Mouse (Mus musculus) layer of hippocampus, postnatal 25 days (tissue): ENCODE results near the gene Rgl2. TPM values are rescaled to one million over a fixed set of nuclear protein-coding genes. Genes with fewer than 3 reads are reported as not detected.
A peak's percentile ranks its signal among the peaks of the same experiment; 100 is the strongest.
"Not testable (repeated sequence)": the region's sequence is repeated elsewhere in the genome, so short reads cannot be mapped to it uniquely, and the experiment has no call there.

Experiments used
- DNase-seq, 2 experiments: peaks; one replicate each; pipeline ENCODE4 v3.0.0; 2022; ENCODE audit warnings: mixed read lengths in 2 of 2, low spot score in 1 of 2; ENCODE audit errors: extremely low spot score in 1 of 2
- total RNA-seq, 2 experiments: library from RNA; stranded (reverse); gene quantifications; 2 replicates each; pipeline ENCODE4 v1.2.3; 2021

The Rgl2 gene
- total RNA-seq, 2 experiments from 2014 or later, result 53.4 to 72.7 TPM

DNA sequence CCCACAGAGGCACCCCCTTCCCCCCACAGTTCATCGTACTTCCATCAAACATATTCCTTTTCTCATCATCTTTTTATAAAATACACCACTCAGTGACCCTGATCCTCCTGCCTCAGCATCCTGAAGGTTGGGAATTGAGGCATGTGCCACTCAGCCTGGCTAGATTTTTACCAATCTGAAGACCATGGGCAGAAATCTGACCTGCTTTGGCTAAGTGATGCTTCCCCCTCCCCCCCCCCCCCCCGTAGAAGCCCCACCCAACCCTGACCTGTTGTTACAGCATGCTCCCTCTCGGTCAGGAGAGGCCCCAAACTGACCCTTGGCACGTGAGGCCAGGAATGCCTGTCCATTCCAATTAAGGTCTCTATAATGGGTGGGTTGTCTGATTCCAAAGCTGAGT, 24.5 kb upstream of the Rgl2 start, which contains the start of gene Platr17:
TSS of gene Platr17 (plus strand) at position 301 of the 400 bp plus-strand sequence.
- DNase-seq, result not testable (repeated sequence)

DNA sequence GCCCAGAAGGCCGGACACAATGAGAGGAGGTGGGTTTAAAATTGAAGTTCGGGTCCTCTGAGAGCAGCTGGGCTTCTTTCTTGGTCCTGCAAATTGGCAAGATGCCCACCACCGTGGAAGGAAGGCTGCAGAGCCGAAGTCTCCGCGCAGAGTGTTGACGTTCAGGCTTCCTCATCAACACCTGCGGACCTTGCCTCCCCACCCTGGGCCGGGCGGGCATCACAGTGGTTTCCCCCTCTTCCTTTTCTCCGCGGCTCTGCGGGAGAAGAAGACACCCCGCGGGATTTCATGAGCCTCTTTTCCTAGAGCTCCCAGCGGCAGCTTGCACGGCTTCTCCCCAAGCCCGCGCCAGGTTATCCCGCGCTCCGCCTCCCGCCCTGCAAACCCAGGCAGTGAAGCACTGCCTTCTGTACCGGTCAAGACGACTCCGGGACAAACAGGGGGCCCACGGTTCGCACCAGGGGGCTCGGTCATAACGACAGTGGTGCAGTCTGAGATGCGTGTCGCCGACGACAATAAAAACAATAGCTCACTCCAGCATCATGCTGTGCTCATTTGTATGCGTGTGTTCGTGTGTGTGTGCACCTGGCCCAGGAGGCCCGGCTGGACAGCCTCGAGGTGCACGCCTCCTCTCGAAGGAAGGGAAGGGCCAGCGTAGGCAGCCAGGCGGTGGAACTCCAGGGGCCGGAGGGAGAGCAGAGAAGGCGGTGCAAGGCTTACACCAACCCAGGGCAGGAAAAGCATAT, 20.8 kb upstream of the Rgl2 start:
- DNase-seq, result peak; percentile 36 to 48

DNA sequence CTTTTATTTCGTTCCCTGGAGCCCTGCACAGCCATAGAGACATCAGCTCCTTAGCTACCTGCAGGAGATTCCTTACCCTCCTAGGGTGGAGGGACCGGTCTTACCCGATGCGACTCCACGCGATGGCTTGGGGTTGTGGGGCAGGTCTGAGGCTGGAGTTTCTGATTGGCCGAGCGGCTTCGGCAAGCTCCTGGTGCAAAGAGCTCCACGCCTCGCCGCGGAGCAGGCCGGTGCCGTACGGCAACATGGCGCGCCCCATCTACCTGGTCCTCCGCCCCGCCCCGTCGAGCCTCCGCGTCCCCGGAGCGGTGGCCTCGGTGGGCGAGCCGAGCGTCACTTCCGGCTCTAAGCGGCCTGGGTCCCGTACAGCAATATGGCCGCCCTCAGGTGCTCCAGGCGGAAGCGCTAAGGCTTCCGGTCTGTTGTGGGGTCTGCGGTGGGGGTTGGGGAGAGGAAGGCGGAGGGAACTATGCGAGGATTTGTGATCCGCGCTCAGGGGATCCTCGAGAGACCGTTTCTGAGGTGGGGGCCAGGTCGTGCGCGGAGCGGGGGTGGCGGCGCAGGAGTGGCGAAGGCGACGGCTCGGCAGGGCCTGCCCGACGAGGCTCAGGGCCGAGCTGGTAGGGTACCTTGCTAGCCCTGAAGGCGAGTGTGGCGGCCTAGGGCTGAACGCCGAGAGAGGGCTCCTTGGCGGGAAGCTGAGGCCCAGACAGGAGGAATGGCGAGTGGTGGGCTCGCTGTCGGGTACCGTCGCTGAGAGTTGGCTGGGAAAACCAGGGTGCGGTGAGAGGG, 20.1 kb upstream of the Rgl2 start, which contains the start of gene Daxx:
TSS of gene Daxx (plus strand) at position 338 of the 792 bp plus-strand sequence.
- peak; percentile 91 to 96 for DNase-seq

DNA sequence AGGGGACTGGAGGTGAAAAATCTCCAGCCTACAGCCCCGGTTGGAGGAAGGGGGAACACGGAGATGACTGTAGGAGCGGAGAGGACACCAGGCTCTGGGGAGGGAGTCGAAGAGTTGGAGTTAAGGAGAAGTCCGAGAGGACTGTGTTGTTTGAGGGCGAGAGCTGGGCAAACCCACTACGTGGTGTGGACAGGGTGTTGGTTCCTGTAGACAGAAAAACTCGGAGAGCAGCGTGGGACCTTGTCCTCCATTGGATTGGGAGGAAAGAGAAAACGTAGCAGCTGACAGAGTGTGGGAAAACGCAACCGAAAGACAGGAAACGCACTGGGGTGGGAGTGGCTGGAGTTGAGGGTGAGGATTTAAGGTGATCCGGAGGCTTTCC, 19.5 kb upstream of the Rgl2 start:
- DNase-seq, result no peak

DNA sequence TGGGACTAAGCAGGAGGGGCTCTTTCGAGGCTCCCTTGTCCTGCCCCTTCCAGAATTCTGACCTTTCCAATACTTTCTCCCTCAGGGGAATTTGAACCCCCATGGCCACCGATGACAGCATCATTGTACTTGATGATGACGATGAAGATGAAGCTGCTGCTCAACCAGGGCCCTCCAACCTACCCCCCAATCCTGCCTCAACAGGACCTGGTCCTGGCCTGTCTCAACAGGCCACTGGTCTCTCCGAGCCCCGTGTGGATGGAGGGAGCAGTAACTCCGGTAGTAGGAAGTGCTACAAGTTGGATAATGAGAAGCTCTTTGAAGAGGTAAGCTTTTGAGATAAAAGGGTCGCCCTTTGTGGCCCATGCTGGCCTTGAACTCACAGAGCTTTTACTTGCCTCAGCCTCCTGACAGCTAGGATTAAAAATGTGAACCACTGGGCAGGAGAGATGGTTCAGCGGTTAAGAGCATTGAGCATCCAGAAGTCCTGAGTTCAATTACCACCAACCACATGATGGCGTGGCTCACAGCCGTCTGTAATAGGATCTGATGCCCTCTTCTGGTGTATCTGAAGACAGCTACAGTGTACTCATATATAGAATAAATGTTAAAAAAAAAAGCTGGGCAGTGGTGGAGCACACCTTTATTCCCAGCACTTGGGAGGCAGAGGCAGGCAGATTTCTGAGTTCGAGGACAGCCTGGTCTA, 18.8 kb upstream of the Rgl2 start:
- DNase-seq, result no peak

DNA sequence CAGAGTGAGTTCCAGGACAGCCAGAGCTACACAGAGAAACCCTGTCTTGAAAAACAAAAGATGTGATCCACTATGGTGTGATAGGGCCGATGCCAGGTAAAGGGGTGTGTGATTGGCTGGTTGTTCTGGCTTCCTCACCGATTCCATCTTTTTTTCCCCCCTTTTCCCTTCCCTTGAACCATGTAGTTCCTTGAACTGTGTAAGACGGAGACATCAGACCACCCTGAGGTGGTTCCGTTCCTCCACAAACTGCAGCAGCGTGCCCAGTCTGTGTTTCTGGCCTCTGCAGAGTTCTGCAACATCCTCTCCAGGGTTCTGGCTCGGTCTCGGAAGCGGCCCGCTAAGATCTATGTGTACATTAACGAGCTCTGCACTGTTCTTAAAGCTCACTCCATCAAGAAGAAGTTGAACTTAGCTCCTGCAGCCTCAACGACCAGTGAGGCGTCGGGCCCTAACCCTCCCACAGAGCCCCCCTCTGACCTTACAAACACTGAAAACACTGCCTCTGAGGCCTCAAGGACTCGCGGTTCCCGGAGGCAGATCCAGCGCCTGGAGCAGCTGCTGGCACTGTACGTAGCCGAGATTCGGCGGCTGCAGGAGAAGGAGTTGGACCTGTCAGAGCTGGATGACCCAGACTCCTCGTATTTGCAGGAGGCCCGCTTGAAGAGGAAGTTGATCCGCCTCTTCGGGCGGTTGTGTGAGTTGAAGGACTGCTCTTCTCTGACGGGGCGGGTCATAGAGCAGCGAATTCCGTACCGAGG, 18.1 kb upstream of the Rgl2 start:
- DNase-seq, result no peak

DNA sequence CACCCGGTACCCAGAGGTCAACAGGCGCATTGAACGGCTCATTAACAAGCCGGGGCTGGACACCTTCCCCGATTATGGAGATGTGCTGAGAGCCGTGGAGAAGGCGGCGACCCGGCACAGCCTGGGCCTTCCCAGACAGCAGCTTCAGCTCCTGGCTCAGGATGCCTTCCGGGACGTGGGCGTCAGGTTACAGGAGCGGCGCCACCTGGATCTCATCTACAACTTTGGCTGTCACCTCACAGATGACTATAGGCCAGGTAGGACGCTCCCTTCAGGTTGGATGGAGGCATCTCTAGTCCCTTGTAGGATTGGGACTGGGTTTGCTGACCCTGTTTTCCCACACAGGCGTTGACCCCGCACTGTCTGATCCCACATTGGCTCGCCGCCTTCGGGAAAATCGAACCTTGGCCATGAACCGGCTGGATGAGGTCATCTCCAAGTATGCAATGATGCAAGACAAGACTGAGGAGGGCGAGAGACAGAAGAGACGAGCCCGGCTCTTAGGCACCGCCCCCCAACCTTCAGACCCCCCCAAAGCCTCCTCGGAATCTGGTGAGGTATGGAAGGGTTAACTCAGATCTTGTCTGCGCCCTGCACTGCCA, 17.4 kb upstream of the Rgl2 start:
- no peak for DNase-seq

DNA sequence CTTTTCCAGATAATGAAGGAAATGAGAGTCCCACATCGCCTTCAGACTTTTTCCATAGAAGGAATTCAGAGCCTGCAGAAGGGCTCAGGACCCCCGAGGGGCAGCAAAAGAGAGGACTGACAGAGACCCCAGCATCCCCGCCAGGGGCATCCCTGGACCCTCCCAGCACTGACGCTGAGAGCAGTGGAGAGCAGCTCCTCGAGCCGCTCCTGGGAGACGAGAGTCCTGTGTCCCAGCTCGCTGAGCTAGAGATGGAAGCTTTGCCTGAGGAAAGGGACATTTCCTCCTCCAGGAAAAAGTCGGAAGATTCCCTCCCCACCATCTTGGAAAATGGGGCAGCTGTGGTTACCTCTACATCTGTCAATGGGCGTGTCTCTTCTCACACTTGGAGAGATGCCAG, 16.1 kb upstream of the Rgl2 start:
- no peak for DNase-seq

DNA sequence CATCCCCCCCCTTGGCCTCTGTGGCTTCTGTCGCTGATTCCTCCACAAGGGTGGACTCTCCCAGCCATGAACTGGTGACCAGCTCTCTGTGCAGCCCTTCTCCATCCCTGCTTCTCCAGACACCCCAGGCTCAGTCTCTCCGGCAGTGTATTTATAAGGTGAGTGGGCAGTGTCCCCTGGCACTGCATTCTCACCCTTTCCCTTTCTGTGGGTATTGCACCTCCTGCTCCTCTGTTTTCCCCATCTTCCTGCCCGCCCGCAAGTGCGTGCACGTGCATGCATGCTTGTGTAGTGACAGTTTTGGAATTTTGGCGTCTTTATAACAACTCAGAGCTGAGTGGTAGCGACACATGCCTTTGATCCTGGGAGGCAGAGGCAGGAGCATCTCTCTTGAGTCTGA, 15.4 kb upstream of the Rgl2 start:
- no peak for DNase-seq

DNA sequence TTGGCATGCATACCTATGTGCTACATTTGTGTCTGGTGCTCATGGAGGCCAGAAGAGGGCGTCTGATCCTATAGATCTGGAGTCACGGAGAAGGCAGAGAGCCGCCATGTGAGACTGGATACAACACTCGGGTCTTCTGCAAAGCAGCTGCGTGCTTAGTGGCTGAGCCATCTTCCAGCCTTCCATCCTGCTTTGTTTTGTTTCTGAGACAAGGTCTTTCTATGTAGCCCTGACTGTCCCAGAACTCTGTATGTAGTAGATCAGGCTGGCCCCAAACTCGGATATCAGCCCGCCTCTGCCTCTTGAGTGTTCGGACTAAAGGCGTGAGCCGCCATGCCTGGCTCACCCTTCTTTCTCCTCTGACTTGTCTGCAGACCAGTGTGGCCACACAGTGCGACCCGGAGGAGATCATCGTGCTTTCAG, 14.4 kb upstream of the Rgl2 start:
- no peak for DNase-seq

DNA sequence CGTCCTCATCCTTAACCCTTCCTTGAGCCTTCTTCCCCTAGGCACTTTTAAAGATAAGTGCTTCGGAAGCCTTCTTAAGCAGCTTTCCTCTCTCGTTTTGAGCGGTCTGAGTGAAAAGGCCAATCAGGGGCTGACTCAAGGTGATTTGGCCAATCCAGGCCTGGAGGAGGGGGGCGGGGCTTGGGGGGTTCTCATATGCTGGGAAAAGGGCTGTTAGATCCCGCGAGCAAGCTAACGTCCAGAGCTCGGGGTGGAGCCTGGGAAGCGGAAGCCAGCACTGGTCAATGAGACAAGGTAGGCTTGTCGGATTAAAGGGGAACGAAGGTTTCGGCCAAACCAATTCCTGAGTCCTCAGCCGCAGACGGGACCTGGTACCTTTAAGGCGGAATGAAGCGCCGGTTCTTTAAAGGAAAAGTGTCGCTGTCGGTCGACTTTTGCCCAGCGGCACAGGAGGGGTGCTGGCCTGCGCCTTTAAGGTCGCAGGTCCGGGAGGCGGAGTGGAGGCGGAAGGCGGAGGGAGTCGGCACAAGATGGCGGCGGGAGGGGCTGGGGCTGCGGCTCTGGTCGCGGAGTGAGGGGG, 13.6 kb upstream of the Rgl2 start, which contains the start of the genes Tapbp and Zbtb22:
TSS of gene Tapbp (plus strand) at position 229 of the 580 bp plus-strand sequence.
TSS of gene Zbtb22 (plus strand) at position 234 of the 580 bp plus-strand sequence.
- DNase-seq, result peak; percentile 83 to 85

DNA sequence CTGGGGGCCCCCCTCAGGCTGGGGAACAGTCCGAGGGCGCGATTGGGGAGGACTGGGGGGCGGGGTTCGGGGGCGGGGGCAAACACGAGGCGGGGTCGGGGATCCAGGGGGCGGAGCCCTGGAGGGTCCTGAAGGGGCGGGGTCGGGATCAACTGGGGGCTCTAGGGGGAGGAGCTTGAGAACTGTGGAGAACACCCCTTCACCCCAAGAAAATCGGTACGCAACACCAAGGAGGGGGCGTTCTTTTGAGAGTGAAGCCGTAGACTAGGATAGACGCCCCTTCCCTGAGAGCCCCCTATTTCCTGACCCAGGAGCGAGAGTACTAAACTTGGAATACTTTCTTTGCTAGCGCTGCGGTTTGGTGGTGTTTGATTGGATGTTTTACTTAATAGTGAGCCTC, 13.0 kb upstream of the Rgl2 start:
- no peak for DNase-seq

DNA sequence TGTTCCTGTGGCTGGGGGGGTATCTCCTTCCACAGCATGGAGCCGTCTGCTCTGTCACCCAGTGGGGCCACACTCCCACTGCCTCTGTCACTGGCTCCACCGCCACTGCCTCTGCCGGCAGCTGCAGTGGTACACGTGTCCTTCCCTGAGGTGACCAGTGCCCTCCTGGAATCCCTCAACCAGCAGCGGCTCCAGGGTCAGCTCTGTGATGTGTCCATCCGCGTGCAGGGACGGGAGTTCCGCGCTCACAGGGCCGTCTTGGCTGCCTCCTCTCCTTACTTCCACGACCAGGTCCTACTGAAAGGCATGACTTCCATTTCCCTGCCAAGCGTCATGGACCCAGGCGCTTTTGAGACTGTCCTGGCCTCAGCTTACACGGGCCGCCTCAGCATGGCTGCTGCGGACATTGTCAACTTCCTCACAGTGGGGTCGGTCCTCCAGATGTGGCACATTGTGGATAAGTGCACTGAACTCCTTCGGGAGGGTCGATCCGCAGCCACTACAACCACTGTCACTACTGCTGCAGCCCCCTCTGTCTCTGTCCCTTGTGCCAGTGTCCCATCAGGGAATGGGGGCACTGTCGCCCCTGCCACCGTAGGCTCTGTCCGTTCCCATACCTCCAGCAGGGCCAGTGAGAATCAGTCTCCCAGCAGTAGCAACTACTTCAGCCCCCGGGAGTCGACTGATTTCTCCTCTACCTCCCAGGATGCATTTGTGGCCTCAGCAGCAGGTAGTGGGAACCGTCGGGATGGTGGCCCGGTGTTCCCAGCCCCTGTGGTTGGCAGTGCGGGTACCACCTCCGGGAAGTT, 12.3 kb upstream of the Rgl2 start:
- no peak for DNase-seq

DNA sequence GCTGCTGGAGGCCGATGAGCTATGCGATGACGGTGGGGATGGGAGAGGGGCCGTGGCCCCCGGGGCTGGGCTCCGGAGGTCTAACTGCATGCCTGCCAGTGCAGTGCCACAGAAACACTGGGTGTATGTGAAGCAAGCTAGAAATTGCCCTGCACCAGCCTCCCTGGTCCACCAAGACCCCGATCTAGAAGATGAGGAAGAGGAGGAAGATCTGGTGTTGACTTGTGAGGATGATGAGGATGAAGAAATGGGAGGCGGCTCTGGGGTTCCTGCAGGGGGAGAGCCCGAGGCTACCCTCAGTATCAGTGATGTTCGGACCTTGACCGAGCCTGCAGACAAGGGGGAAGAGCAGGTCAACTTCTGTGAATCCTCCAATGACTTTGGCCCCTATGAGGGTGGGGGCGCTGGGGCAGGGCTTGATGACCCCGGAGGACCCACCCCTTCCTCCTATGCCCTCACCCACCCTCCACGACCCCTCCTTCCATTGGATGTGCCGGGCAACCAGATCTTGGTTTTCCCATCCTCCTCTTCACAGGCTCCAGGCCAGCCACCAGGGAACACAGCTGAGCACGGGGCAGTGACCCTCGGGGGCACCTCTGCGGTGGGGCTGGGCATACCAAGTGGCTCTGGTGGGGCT, 11.6 kb upstream of the Rgl2 start:
- DNase-seq, result no peak

DNA sequence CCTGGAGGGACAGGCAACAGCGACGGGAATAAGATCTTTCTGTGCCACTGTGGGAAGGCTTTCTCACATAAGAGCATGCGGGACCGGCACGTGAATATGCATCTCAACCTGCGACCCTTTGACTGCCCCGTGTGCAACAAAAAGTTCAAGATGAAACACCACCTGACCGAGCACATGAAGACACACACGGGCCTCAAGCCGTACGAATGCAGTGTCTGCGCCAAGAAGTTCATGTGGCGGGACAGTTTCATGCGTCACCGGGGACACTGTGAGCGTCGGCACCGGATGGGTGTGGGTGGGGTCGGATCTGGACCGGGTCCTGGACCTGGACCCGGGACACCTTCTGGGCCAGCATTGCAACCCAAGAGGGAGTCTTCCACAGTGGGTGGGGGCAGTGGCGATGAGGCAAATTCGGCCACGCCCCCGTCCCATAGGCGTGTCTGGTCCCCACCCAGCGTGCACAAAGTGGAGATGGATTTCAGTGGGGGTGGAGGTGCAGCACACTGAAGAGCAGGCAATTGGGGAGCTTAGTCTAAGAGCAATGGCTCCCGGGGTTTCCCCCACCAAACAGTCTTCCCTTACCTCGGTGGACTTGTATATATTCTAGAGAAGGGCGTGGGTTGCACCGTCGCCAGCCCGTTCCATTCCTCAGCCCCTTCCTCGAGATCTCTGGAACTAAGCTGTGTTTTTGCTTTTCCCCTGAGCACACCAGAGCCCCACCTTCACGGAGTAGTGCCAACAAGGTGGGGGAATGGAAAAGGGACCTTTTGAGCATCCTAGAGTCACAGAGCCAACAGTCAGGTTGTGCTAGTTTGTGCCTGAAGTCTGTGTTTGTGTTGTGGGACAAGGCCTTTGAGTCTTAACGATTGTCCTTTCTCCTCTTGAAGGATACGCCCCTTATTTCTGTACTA, 10.8 kb upstream of the Rgl2 start:
- DNase-seq, result no peak

DNA sequence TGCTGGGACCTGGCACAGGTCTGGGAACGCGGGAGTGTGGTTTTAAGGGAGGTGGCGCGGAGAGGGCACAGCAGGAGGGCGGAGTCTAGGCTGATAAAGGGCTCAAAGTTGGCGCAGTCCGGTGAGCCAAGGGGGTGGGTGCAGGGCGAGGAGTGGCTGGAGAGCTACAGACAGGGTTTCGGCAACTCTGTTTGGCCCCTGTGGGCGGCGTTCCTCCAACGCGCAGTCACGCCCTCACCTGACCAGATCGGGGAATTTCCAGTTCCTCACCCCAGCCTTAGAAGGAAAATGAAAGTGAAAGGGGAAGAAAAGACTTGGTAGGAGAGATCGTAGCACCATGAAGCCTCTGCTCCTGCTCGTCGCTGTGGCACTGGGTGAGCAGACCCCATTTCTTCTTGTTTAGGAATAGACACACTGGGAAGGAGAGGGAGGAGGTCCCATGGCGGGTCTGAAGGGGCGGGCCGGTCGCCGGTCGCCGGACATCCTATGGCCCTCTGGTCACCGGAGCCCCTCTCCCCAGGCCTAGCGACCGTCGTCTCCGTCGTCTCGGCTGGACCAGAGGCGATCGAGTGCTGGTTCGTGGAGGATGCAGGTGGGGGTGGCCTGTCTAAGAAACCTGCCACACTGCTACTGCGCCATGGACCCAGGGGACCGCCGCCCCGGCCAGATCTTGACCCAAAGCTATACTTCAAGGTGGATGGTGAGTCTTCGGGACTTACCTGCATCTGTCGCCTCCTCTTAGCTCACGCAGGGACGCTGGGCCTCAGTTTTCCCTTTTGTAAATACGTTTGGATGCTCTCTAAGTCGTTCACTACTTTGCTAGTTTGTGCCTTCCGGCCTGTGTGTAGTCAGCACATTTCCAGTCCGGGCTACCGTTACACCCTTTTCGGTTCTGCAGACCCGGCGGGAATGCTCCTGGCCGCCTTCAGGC, 9.7 kb upstream of the Rgl2 start:
- peak in 1 of 2 experiments; percentile 29 for DNase-seq
